Mouse (Mus musculus): ENCODE results near the gene Auts2. TPM values are rescaled to one million over a fixed set of nuclear protein-coding genes. Genes with fewer than 3 reads are reported as not detected.
A peak's percentile ranks its signal among the peaks of the same experiment; 100 is the strongest.

Gene Auts2
- polyA plus RNA-seq, 1 experiment from 2014 or later, result 70.3 TPM

GRCm38 (mm10) chr5:132235460-132235859, 307.7 kb downstream of the Auts2 start:
- Histone ChIP-seq H3K9me3 (ENCODE audit: control insufficient read depth, low read length) (no peaks in the 10 kb centered on the region), H3K4me1 (replicated peaks; ENCODE audit: control insufficient read depth, insufficient read depth, low read length) (no peaks in the 10 kb centered on the region), H3K27me3 (ENCODE audit: control insufficient read depth, insufficient read depth, low read length) (no peaks in the 10 kb centered on the region), H3K36me3 (ENCODE audit: control insufficient read depth, insufficient read depth, low read length) (no peaks in the 10 kb centered on the region), H3K4me3 (ENCODE audit: low read depth, low read length) (no peak overlapping the region), H3K27ac (ENCODE audit: low read depth, low read length) (no peak overlapping the region), H3K4me2 (replicated peaks; ENCODE audit: low read depth, low read length) (no peak overlapping the region), H3K9ac (ENCODE audit: low read depth, low read length) (no peak overlapping the region)
- 67% methylated on average over 5 of the region's 5 CpGs for WGBS
- ATAC-seq (ENCODE audit: low FRiP score), result no peak
- no peak for DNase-seq (ENCODE audit: low spot score)

GRCm38 (mm10) chr5:132234471-132234870, 308.7 kb downstream of the Auts2 start:
- no peaks in the 10 kb centered on the region for H3K36me3 ChIP-seq (ENCODE audit: control insufficient read depth, insufficient read depth, low read length)
- no peak overlapping the region for H3K27ac ChIP-seq (ENCODE audit: low read depth, low read length)
- peaks cover 2% of the 10 kb centered on the region; the same call in 1 of the 2 replicates for H3K4me1 ChIP-seq (replicated peaks; ENCODE audit: control insufficient read depth, insufficient read depth, low read length)
- ATAC-seq (ENCODE audit: low FRiP score) (no peak), DNase-seq (ENCODE audit: low spot score) (no peak)
- no peak overlapping the region for H3K4me2 ChIP-seq (replicated peaks; ENCODE audit: low read depth, low read length)
- WGBS, result 84% methylated on average over 7 of the region's 7 CpGs
- no peaks in the 10 kb centered on the region for H3K9me3 ChIP-seq (ENCODE audit: control insufficient read depth, low read length)
- no peak overlapping the region for H3K9ac ChIP-seq (ENCODE audit: low read depth, low read length)
- H3K27me3 ChIP-seq (ENCODE audit: control insufficient read depth, insufficient read depth, low read length), result no peaks in the 10 kb centered on the region
- no peak overlapping the region for H3K4me3 ChIP-seq (ENCODE audit: low read depth, low read length)

GRCm38 (mm10) chr5:132231280-132232047, 311.7 kb downstream of the Auts2 start:
- Histone ChIP-seq H3K9me3 (ENCODE audit: control insufficient read depth, low read length) (no peaks in the 10 kb centered on the region), H3K4me1 (replicated peaks; ENCODE audit: control insufficient read depth, insufficient read depth, low read length) (peaks cover 4% of the 10 kb centered on the region; the same call in 1 of the 2 replicates), H3K9ac (ENCODE audit: low read depth, low read length) (no peak overlapping the region), H3K27ac (ENCODE audit: low read depth, low read length) (no peak overlapping the region), H3K36me3 (ENCODE audit: control insufficient read depth, insufficient read depth, low read length) (no peaks in the 10 kb centered on the region), H3K4me2 (replicated peaks; ENCODE audit: low read depth, low read length) (no peak overlapping the region), H3K4me3 (ENCODE audit: low read depth, low read length) (no peak overlapping the region), H3K27me3 (ENCODE audit: control insufficient read depth, insufficient read depth, low read length) (no peaks in the 10 kb centered on the region)
- ATAC-seq (ENCODE audit: low FRiP score) (no peak), DNase-seq (ENCODE audit: low spot score) (peak; percentile 78)
- 41% methylated on average over 10 of the region's 10 CpGs for WGBS

- Histone ChIP-seq H3K4me1 (replicated peaks; ENCODE audit: control insufficient read depth, insufficient read depth, low read length) (peaks cover 4% of the 10 kb centered on the region; the same call in 1 of the 2 replicates), H3K27me3 (ENCODE audit: control insufficient read depth, insufficient read depth, low read length) (no peaks in the 10 kb centered on the region), H3K27ac (ENCODE audit: low read depth, low read length) (peak overlapping the region; percentile 5; the same call in 1 of the 2 replicates), H3K4me3 (ENCODE audit: low read depth, low read length) (no peak overlapping the region), H3K36me3 (ENCODE audit: control insufficient read depth, insufficient read depth, low read length) (no peaks in the 10 kb centered on the region), H3K9me3 (ENCODE audit: control insufficient read depth, low read length) (no peaks in the 10 kb centered on the region), H3K4me2 (replicated peaks; ENCODE audit: low read depth, low read length) (no peak overlapping the region), H3K9ac (ENCODE audit: low read depth, low read length) (no peak overlapping the region)
- ATAC-seq (ENCODE audit: low FRiP score) (peak; percentile 78), DNase-seq (ENCODE audit: low spot score) (peak; percentile 34)
- 25% methylated on average over 8 of the region's 8 CpGs for WGBS
These were observed 313.3 kb downstream of the Auts2 start for GRCm38 (mm10) chr5:132229644-132230357.

- no peaks in the 10 kb centered on the region for H3K9me3 ChIP-seq (ENCODE audit: control insufficient read depth, low read length)
- H3K9ac ChIP-seq (ENCODE audit: low read depth, low read length), result no peak overlapping the region
- peaks cover 4% of the 10 kb centered on the region; the same call in 1 of the 2 replicates for H3K4me1 ChIP-seq (replicated peaks; ENCODE audit: control insufficient read depth, insufficient read depth, low read length)
- no peak for ATAC-seq (ENCODE audit: low FRiP score)
- 62% methylated on average over 1 of the region's 1 CpGs for WGBS
- H3K4me2 ChIP-seq (replicated peaks; ENCODE audit: low read depth, low read length), result no peak overlapping the region
- no peak overlapping the region for H3K27ac ChIP-seq (ENCODE audit: low read depth, low read length)
- DNase-seq (ENCODE audit: low spot score), result no peak
- no peaks in the 10 kb centered on the region for H3K27me3 ChIP-seq (ENCODE audit: control insufficient read depth, insufficient read depth, low read length)
- H3K36me3 ChIP-seq (ENCODE audit: control insufficient read depth, insufficient read depth, low read length), result no peaks in the 10 kb centered on the region
- H3K4me3 ChIP-seq (ENCODE audit: low read depth, low read length), result no peak overlapping the region
These were observed 314.1 kb downstream of the Auts2 start for GRCm38 (mm10) chr5:132229023-132229422.

- Histone ChIP-seq H3K27ac (ENCODE audit: low read depth, low read length) (no peak overlapping the region), H3K27me3 (ENCODE audit: control insufficient read depth, insufficient read depth, low read length) (no peaks in the 10 kb centered on the region), H3K9ac (ENCODE audit: low read depth, low read length) (no peak overlapping the region), H3K4me2 (replicated peaks; ENCODE audit: low read depth, low read length) (no peak overlapping the region), H3K4me1 (replicated peaks; ENCODE audit: control insufficient read depth, insufficient read depth, low read length) (no peaks in the 10 kb centered on the region), H3K4me3 (ENCODE audit: low read depth, low read length) (no peak overlapping the region), H3K9me3 (ENCODE audit: control insufficient read depth, low read length) (no peaks in the 10 kb centered on the region), H3K36me3 (ENCODE audit: control insufficient read depth, insufficient read depth, low read length) (no peaks in the 10 kb centered on the region)
- WGBS, result 89% methylated on average over 12 of the region's 12 CpGs
- no peak for DNase-seq (ENCODE audit: low spot score)
- ATAC-seq (ENCODE audit: low FRiP score), result no peak
These were observed 322.7 kb downstream of the Auts2 start for GRCm38 (mm10) chr5:132220376-132220930.

- Histone ChIP-seq H3K4me3 (ENCODE audit: low read depth, low read length) (no peak overlapping the region), H3K27ac (ENCODE audit: low read depth, low read length) (no peak overlapping the region), H3K27me3 (ENCODE audit: control insufficient read depth, insufficient read depth, low read length) (no peaks in the 10 kb centered on the region), H3K9me3 (ENCODE audit: control insufficient read depth, low read length) (no peaks in the 10 kb centered on the region), H3K4me2 (replicated peaks; ENCODE audit: low read depth, low read length) (no peak overlapping the region), H3K36me3 (ENCODE audit: control insufficient read depth, insufficient read depth, low read length) (no peaks in the 10 kb centered on the region), H3K9ac (ENCODE audit: low read depth, low read length) (no peak overlapping the region), H3K4me1 (replicated peaks; ENCODE audit: control insufficient read depth, insufficient read depth, low read length) (no peaks in the 10 kb centered on the region)
- no peak for ATAC-seq (ENCODE audit: low FRiP score)
- WGBS, result 88% methylated on average over 2 of the region's 2 CpGs
- DNase-seq (ENCODE audit: low spot score), result no peak
These were observed 327.0 kb downstream of the Auts2 start for GRCm38 (mm10) chr5:132216143-132216542.

GRCm38 (mm10) chr5:132212446-132212845, 330.7 kb downstream of the Auts2 start:
- Histone ChIP-seq H3K9me3 (ENCODE audit: control insufficient read depth, low read length) (no peaks in the 10 kb centered on the region), H3K27me3 (ENCODE audit: control insufficient read depth, insufficient read depth, low read length) (no peaks in the 10 kb centered on the region), H3K4me2 (replicated peaks; ENCODE audit: low read depth, low read length) (no peak overlapping the region), H3K36me3 (ENCODE audit: control insufficient read depth, insufficient read depth, low read length) (no peaks in the 10 kb centered on the region), H3K4me3 (ENCODE audit: low read depth, low read length) (no peak overlapping the region), H3K4me1 (replicated peaks; ENCODE audit: control insufficient read depth, insufficient read depth, low read length) (no peaks in the 10 kb centered on the region), H3K27ac (ENCODE audit: low read depth, low read length) (no peak overlapping the region), H3K9ac (ENCODE audit: low read depth, low read length) (no peak overlapping the region)
- no peak for DNase-seq (ENCODE audit: low spot score)
- 76% methylated on average over 2 of the region's 2 CpGs for WGBS
- no peak for ATAC-seq (ENCODE audit: low FRiP score)

Measured in hindbrain, embryonic 11.5 days (tissue).